Mouse (Mus musculus) liver, postnatal 0 days (tissue): ENCODE measurements at regions not wholly inside any gene's neighbourhood (a gene's known extent, or its start where the extent isn't known, plus 50 kb on each side); places are given as distances from the start of the nearest gene placed in this dataset.

Source experiments
- ATAC-seq: fragments of 200-750 bp; cut with Nextera tagmentation; 2 replicates; pipeline ENCODE4 v1.8.0; 2017; ENCODE audit warnings: mild to moderate bottlenecking, moderate library complexity
- DNase-seq: peaks from one replicate; pipeline ENCODE4 v3.0.0-alpha.2; 2016
- H3K27ac ChIP-seq: fragments of 300-500 bp; sonication (generic); 2 replicates; pipeline ENCODE4 v1.5.1; 2014; ENCODE audit warnings: antibody characterized with exemption, moderate library complexity, mild to moderate bottlenecking, low read depth
- H3K27me3 ChIP-seq: fragments of 300-500 bp; sonication (generic); 2 replicates; pipeline ENCODE4 v1.6.1; 2014; ENCODE audit warnings: low read length, control low read depth, mixed read lengths; ENCODE audit not compliant: insufficient read depth
- H3K36me3 ChIP-seq: fragments of 300-500 bp; sonication (generic); replicated peaks from 2 replicates; pipeline ENCODE4 v1.6.1; 2014; ENCODE audit warnings: mild to moderate bottlenecking, control low read depth, low read length, moderate library complexity, mixed read lengths; ENCODE audit not compliant: insufficient read depth
- H3K4me1 ChIP-seq: fragments of 300-500 bp; sonication (generic); 2 replicates; pipeline ENCODE4 v1.6.1; 2014; ENCODE audit warnings: antibody characterized with exemption, mild to moderate bottlenecking, control low read depth; ENCODE audit not compliant: insufficient read depth
- H3K4me2 ChIP-seq: fragments of 300-500 bp; sonication (generic); 2 replicates; pipeline ENCODE4 v1.6.1; 2014; ENCODE audit warnings: low read depth, mild to moderate bottlenecking, low read length, moderate library complexity, mixed read lengths
- H3K4me3 ChIP-seq: fragments of 300-500 bp; sonication (generic); 2 replicates; pipeline ENCODE4 v1.5.1; 2014; ENCODE audit warnings: low read depth, low read length
- H3K9ac ChIP-seq: fragments of 300-500 bp; sonication (generic); replicated peaks from 2 replicates; pipeline ENCODE4 v1.6.1; 2014; ENCODE audit warnings: mild to moderate bottlenecking, moderate library complexity
- H3K9me3 ChIP-seq: fragments of 300-500 bp; sonication (generic); 2 replicates; pipeline ENCODE4 v1.6.1; 2016; ENCODE audit warnings: mild to moderate bottlenecking, control low read depth, low read length, mixed read lengths
- CTCF ChIP-seq: sonication (generic); IDR thresholded peaks from 2 replicates; pipeline ENCODE4 v1.5.1; 2016; ENCODE audit warnings: antibody characterized with exemption, low read depth
- EP300 ChIP-seq: IDR thresholded peaks from 2 replicates; pipeline ENCODE4 v1.6.1; 2016; ENCODE audit warnings: antibody characterized with exemption, low read depth, mild to moderate bottlenecking
- WGBS: fragments of 180-500 bp; shearing (Covaris S2); extraction: QIAGEN DNeasy Blood & Tissue Kit; methylation state at CpG from one replicate; pipeline ENCODE4 v1.1.7; 2014; ENCODE audit not compliant: insufficient replicate concordance; 5-methylcytosine and 5-hydroxymethylcytosine counted together

DNA sequence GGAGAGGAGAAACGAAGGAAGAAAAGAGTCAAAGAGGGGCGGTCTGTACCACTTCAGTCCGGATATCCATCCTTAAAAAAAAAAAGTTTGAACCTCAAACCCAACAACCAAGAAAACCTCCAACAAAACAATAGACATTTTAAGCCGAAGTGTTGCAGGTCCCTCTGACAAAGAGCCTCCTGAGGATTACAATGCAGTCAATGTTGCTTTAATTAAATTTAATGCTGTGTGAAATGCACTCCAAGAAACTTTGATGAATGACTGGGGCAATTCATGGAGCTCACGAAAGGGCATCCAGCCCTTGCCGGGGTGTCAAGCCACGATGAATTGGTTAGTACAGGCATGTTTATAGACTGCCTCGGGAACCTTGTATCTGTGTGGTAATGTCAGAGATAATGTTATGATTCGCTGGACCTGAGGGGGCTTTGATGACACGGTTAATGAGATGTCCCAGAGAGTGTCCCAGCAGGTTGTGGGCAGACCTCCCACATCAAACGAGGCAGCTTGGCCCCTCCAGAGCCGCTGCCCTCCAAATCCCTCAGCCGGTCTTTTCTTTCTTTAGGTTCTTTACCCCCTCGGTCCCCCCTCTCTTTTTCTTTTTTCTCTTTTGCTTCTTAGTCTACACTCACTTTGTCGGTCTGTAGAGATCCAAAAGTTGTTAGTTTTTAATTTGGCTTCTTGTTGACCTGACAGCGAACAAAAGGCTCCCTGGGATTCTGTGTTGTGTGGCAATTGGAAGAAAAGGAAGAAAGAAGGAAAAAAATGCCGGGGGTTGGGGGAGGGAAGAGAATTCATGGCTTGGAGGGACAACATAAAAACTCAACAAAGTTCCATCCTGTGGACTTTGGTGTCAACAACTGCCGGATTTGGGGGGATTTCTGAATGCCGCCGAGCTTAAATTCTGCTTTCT, 341.5 kb downstream of the Nkx6-1 start:
- WGBS: 25% methylated on average over 20 of the region's 20 CpGs
- Histone ChIP-seq H3K36me3 (no peaks in the 10 kb centered on the region), H3K4me2 (no peak overlapping the region), H3K27ac (no peak overlapping the region), H3K4me1 (no peaks in the 10 kb centered on the region), H3K9me3 (no peaks in the 10 kb centered on the region), H3K4me3 (no peak overlapping the region), H3K27me3 (no peaks in the 10 kb centered on the region), H3K9ac (no peak overlapping the region)
- TF ChIP-seq CTCF: no peak
- no peak for TF ChIP-seq EP300
- ATAC-seq (no peak), DNase-seq (no peak)

DNA sequence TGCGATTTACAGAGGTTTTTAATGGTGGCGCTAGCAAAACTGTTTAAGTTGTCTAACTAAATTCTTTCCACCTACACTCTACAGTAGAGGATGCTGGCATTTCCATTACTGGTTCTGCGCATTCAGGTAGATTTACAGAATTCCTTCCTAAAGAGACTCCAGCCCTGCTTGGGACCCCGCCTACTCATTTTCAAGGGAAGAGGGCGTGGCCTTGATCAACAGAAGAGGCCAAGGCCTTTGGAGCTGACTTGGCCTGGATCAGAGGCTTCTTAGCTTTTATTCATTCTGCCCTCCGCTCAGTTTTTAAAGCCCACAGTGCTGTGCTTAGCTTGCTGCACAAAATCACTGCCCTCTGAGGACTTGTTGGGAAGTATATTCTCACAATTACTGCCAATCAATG, 364.8 kb downstream of the Nkx6-1 start:
- no peaks in the 10 kb centered on the region for H3K36me3 ChIP-seq
- DNase-seq (no peak), ATAC-seq (no peak)
- TF ChIP-seq CTCF: no peak
- no peak for TF ChIP-seq EP300
- H3K27me3 ChIP-seq: no peaks in the 10 kb centered on the region
- H3K9ac ChIP-seq: no peak overlapping the region
- H3K4me3 ChIP-seq: no peak overlapping the region
- no peaks in the 10 kb centered on the region for H3K4me1 ChIP-seq
- H3K4me2 ChIP-seq: no peak overlapping the region
- H3K9me3 ChIP-seq: no peaks in the 10 kb centered on the region
- 80% methylated on average over 6 of the region's 6 CpGs for WGBS
- H3K27ac ChIP-seq: no peak overlapping the region

DNA sequence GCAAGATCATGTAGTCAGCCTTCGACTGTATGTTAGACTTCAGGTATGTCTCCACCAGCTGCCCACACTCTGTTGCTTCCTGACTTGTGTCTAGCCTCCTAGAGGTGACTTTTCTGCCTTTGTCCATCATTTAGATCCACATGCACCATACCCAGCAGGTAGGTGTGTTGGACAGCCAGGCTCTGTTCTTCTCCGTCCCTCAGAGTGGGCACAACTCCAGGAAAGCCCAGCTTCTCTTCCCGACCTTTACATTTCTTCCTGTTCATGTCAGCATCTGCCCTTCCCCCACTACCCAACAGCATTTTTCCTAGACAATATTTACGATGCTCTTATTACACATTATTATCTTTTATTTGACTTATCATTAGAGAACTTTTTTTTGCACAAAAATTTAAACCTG, 366.4 kb downstream of the Nkx6-1 start:
- H3K9ac ChIP-seq: no peak overlapping the region
- WGBS: 59% methylated on average over 4 of the region's 4 CpGs
- H3K27me3 ChIP-seq: no peaks in the 10 kb centered on the region
- no peaks in the 10 kb centered on the region for H3K4me1 ChIP-seq
- H3K4me2 ChIP-seq: no peak overlapping the region
- no peaks in the 10 kb centered on the region for H3K36me3 ChIP-seq
- DNase-seq (no peak), ATAC-seq (no peak)
- H3K4me3 ChIP-seq: no peak overlapping the region
- TF ChIP-seq EP300 (no peak), CTCF (no peak)
- H3K27ac ChIP-seq: no peak overlapping the region
- H3K9me3 ChIP-seq: no peaks in the 10 kb centered on the region

DNA sequence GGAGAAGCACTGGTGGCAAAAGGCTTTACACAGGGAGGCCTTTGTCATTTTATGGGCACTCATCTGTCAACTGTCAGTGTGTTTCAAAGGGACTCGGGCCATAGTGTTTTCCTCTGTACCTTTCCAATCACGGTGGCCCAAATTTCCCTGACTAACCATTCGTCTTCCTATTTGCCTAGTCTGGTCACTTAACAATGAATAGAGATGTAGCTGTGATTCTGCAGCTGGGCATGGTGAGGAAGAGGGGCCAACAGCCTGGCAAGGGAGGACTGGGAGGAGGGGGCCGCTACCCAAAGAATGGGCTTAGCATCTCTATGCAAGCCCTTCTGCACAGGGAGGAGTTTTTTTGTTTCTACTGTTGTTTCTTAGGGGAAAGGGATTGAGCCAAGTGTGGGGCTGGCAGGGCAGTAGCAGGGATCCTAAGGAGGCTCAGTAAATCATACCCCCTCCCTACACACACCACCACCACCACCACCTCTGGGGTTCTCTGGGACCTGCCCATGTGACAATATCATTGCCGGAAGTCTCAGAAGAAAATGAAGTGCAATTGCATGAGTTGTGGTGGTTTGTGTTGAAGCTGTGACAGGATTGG, 367.2 kb downstream of the Nkx6-1 start:
- no peak for DNase-seq
- Histone ChIP-seq H3K4me1 (no peaks in the 10 kb centered on the region), H3K27me3 (no peaks in the 10 kb centered on the region), H3K9me3 (no peaks in the 10 kb centered on the region), H3K27ac (no peak overlapping the region), H3K4me2 (no peak overlapping the region), H3K4me3 (no peak overlapping the region), H3K9ac (no peak overlapping the region), H3K36me3 (no peaks in the 10 kb centered on the region)
- no peak for ATAC-seq
- 53% methylated on average over 5 of the region's 5 CpGs for WGBS
- TF ChIP-seq CTCF: no peak
- TF ChIP-seq EP300: no peak

DNA sequence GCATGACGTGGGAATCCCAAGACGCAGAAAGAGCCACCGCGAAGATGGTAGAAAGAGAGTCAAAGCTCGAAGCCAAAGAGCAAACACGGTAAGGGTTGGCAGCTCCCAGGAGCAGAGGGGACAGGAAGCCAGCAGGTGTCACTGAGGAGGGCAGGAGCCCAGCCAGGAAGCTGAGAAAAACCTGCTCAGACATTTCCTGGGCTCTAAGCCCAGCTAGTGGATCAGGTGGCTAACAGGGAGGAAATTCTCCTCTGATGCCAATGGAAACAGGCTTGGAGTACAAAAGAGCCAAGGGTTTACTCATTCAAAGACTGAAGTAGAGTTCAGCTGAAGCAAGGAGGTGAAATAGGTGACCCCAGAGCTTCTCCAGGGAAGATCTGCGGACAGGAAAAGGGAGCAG, 368.9 kb downstream of the Nkx6-1 start:
- no peak for ATAC-seq
- H3K27me3 ChIP-seq: no peaks in the 10 kb centered on the region
- H3K36me3 ChIP-seq: no peaks in the 10 kb centered on the region
- no peaks in the 10 kb centered on the region for H3K4me1 ChIP-seq
- TF ChIP-seq EP300 (no peak), CTCF (no peak)
- H3K4me3 ChIP-seq: no peak overlapping the region
- H3K9me3 ChIP-seq: no peaks in the 10 kb centered on the region
- H3K4me2 ChIP-seq: no peak overlapping the region
- WGBS: 63% methylated on average over 7 of the region's 7 CpGs
- DNase-seq: no peak
- no peak overlapping the region for H3K9ac ChIP-seq
- H3K27ac ChIP-seq: no peak overlapping the region

DNA sequence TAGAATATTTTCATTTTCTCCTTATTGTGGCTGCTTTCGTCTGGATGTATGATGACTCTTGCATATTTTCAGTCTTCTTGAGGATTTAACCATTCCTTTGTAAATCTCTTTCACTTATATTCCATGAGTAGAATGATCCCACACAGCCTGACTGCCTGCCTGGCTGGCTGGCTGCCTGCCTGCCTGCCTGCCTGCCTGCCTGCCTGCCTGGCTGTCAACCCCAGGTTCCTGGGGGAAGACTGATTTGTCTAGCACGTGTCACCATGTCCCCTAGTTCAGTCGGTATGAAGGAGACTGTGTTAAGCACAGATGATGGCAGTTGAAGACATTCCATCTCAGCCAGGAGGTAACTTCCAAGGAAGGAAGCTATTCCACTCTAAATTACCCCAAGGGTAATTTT, 370.8 kb downstream of the Nkx6-1 start:
- Histone ChIP-seq H3K9ac (no peak overlapping the region), H3K4me2 (no peak overlapping the region), H3K9me3 (no peaks in the 10 kb centered on the region), H3K4me3 (no peak overlapping the region), H3K4me1 (no peaks in the 10 kb centered on the region), H3K36me3 (no peaks in the 10 kb centered on the region), H3K27ac (no peak overlapping the region), H3K27me3 (no peaks in the 10 kb centered on the region)
- DNase-seq (no peak), ATAC-seq (no peak)
- 57% methylated on average over 3 of the region's 3 CpGs for WGBS
- no peak for TF ChIP-seq EP300
- TF ChIP-seq CTCF: no peak
